Mouse (Mus musculus) bone marrow, adult 2 months (tissue): Measurements from ENCODE around the gene Gpc3.

ENCODE experiments used
- CTCF ChIP-seq: fragments of 200-500 bp; IDR thresholded peaks from 2 replicates; pipeline ENCODE4 v1.5.1; 2011; ENCODE audit warnings: low read length, control low read depth; ENCODE audit not compliant: control insufficient read depth, insufficient read depth
- POLR2A ChIP-seq: fragments of 200-500 bp; IDR thresholded peaks from 2 replicates; pipeline ENCODE4 v1.6.1; 2011; ENCODE audit warnings: low read depth, mild to moderate bottlenecking, control low read depth, low read length, borderline replicate concordance; ENCODE audit not compliant: control insufficient read depth

GRCm38 (mm10) chrX:52344018-52344417, 269.7 kb downstream of the Gpc3 start:
- no peak for TF ChIP-seq CTCF
- no peak for TF ChIP-seq POLR2A
